Mouse (Mus musculus) lung, postnatal 14 days (tissue): ENCODE data around the gene Tex50.

ENCODE experiments used
- DNase-seq: peaks from one replicate; pipeline ENCODE4 v3.0.0; 2021

Gene Tex50

DNA sequence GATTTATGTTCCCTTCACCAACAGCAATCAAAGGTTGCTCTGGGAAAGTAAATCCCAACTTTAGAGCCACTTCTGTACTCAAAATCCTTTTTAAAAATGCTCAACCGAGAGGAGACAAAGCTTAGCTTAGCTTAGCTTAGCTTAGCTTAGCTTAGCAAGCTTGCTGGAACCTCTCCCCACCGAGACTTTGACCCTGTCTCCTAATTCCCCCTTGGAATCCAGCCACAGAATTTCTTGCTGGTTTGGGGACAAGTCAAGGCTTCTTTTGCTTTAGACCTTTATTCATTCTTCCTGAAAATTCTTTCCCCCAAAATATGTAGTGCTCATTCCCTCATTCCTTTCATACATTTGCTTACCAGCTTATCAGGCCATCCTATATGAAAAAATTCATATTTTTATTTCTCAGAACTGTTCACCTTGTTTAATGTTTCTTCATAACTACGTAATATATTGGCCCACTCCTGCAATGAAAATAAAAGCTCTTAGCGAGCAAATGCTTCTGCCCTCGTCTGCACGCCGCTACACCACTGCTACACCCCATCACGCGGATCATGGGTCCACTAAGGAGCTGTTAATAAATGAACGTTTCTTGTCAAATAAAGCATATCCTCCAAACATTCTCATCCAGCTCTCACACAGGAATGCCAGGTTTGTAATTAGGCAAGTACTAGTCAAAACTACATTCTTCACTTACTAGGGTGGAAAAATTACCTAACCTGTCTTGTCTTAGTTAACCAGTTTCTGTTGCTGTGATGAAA is 36.3 kb downstream of the Tex50 start:
- no peak for DNase-seq

- DNase-seq, result no peak
Measured at GRCm38 (mm10) chr1:161114591-161114990, 44.5 kb downstream of the Tex50 start.

GRCm38 (mm10) chr1:161109216-161109615 is 49.9 kb downstream of the Tex50 start:
- no peak for DNase-seq
